Mouse (Mus musculus): ENCODE results near the gene Pinlyp.

The Pinlyp gene

DNA sequence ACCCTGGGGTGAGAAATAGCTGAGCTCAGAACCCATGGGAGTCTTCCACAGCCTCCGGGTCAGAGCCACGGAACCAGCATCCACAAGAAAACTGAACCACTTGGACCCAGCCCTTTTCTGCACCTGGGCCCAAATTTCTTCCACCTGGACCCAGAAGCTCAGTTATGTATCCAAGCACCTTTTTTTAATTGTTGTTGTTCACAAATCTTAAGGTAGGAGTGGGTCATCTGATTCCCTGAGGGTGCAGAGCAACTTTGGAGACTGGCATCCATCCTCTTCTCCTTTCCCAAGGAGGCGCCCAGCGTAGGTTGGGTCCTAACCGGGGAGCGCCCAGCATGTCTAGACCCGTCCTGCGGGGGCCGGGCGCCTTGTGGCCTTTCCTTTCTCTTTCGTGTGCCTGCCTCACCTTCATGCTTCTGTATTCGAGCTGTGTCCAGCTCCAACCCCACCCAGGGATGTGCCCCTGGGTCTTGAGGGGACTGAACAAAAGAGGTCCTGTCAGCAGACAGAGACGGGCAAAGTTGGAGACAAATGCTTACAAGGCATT, at the start of gene Pinlyp, which contains the start of gene Xrcc1:
Gene Pinlyp, minus strand, starts transcription at position 51 of the 547 bp plus-strand sequence.
Gene Xrcc1, plus strand, starts transcription at position 222 of the 547 bp plus-strand sequence.
- DNase-seq (ENCODE audit: low read depth, low spot score): no peak

- DNase-seq (ENCODE audit: low read depth, low spot score): no peak
Measured at GRCm38 (mm10) chr7:24595464-24595863, 49.5 kb upstream of the Pinlyp start.

DNA sequence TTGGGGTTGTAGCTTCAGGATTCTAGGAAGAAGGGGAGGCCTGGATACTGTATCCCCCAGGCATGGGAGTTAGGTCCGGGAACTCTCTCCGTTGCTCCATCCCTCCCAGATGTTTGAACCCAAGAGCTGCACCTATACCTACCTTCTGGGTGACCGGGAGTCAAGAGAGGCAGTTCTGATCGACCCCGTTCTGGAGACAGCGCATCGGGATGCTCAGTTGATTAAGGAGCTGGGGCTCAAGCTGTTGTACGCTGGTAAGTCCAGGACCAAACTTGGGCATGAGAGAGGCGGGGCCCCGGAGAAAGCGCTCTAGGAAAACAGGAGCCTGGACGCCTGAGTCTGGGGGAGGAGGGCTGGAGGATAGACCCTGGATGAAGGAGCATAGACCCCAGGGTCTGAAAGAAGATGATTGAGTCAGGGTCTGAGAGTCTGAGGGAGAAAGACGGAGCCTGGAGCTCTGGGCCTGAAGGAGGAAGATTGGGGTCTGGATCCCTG, 48.4 kb upstream of the Pinlyp start:
- DNase-seq (ENCODE audit: low read depth, low spot score): no peak

DNA sequence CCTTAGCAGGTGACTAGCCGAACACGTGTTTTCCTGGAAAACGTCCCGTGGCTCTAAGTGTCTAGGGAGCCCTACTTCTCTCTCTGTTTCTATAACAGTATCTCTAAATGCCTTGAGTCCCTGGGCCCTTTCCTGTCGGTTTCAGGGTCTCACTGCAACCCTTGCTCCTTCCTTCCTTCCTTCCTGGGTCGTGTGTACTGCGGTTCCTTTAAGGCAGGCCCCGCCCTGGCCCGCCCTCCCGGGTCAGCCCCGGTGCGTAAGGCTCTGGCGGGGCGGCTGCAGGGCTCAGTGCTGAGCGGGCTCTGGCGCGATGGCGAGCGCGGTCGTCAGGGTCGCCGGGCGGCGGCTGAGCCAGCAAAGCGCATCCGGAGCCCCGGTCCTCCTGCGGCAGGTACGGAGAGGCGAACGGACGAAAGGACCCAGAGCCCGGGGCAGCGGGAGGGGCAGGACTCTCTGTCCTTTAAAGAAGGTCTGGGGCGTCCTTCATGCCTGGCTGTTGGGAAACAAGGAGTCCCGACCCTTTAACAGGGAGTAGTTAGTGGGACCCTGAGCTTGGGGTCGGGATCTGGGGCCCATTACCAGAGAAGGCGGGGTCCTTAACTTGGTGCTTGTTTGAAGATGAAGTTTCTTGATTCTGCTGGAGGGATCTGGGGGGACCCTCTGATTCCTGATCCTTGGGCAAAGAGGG, 47.8 kb upstream of the Pinlyp start:
- no peak for DNase-seq (ENCODE audit: low read depth, low spot score)

GRCm38 (mm10) chr7:24592781-24593180, 46.9 kb upstream of the Pinlyp start:
- DNase-seq (ENCODE audit: low read depth, low spot score): no peak

DNA sequence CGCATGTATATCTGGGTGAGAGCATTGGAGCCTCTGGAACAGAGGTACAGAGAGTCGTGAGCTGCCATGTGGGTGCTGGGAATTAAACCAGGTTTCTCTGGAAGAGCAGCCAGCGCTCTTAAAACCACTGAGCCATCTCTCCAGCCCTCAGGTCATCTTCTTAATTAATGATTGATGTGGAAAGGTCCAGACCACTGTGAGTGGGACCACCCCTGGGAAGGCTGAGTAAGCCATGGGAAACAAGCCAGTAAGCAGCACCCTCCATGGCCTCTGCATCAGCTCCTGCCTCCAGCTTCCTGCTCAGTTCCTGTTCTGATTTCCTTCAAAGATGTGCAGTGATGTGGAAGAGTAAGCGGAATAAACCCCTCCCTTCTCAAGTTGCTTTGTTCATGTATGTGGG, 46.2 kb upstream of the Pinlyp start:
- DNase-seq (ENCODE audit: low read depth, low spot score): no peak

DNA sequence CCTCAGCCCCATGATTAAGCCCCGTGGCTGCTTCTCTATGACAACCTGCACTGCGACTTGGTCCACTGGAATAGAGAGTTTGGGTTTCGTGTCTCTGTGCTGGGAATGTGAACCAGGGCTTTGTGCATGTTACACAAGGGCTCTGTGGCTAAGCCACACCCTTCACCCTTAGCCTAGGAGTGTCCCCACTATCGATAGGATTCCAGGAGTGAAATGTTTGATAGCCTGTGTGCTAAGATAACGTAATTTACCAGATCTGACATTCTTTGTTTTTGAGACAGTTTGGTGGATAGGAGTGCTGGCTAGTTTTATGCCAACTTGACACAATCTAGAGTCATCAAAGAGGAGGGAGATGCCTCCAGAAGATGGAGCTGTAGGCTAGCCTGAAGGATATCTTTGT, 45.8 kb upstream of the Pinlyp start:
- no peak for DNase-seq (ENCODE audit: low read depth, low spot score)

GRCm38 (mm10) chr7:24588336-24588735, 42.4 kb upstream of the Pinlyp start:
- no peak for DNase-seq (ENCODE audit: low read depth, low spot score)

DNA sequence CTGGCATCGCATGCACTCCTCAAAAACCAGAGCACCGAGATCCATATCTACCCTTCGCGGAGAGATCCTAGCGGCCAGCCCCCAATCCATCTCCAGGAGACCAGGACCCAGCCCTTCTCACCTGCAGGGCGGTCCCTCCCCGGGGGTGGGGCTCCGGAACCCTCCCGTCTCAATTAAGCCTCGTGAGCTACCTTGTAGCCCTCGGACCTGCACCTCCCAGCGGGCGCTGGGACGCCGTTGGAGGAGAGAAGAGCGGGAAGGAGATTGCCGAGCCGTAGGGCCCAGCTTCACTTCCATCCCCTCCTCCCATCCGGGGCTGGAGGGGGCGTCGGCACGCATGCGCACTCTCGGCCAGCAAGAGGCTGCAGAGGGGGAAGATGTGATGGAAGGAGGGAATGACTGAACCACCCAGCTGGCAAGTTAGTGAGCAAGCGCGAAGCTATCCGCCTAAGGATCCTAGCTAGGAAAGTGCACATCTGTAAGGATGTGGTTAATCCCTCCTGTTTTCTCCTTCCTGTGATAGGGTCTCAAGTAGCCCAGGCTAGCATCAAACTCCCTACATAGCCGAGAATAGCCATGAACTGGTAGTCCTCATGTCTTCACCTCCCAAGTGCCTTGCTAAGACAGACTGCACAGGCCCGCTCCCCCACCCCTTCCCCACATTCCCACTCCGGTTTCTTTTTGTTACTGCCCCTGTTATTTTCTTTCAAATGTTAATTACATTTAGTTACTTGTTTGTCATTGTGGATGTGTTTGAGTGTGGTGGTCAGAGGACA, 41.6 kb upstream of the Pinlyp start, which contains the start of the genes Ethe1 and Zfp575:
Gene Ethe1, plus strand, starts transcription at position 214 of the 776 bp plus-strand sequence.
Gene Zfp575, minus strand, starts transcription at position 312 of the 776 bp plus-strand sequence.
- peak; percentile 76 for DNase-seq (ENCODE audit: low read depth, low spot score)

DNA sequence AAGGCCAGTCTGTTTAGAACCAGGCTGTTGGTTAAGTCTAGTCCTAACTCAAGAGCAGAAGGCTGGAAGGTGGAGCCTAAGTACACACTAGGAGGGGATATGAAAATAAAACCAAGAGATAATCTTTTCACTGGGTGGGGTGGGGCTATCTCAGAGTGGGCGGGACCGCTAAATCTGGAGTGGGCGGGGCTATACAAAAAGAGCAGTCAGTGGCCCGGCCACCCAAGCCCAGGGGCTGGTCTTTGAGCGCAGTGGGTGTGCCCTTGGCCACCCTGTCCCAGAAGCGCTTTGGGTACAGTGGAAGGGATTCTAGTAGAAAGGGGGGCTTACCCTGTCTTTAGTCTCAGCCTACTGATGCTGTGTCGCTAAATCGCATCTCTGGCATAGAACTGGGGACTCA, 40.9 kb upstream of the Pinlyp start:
- no peak for DNase-seq (ENCODE audit: low read depth, low spot score)

DNA sequence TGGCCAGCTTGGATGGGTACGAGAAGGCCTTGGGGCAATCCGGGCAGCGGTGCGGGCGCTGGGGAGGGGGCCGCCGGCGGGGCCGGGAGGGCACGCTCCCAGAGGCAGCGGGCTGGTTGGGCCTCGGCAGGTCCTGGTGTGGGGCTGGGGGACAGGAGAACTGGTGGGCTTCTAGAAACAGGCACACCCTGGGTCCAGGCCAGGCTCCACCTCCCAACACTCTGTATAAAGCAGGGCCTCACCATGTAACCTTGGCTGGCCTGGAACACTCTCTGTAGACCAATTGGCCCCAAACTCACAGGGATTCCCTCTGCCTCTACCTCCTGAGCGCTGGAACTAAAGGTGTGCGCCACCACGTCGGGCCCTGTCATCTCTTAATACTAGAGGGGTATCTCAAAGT, 40.1 kb upstream of the Pinlyp start:
- no peak for DNase-seq (ENCODE audit: low read depth, low spot score)

GRCm38 (mm10) chr7:24584876-24585275, 39.0 kb upstream of the Pinlyp start:
- no peak for DNase-seq (ENCODE audit: low read depth, low spot score)

- no peak for DNase-seq (ENCODE audit: low read depth, low spot score)
Measured at GRCm38 (mm10) chr7:24577811-24578210, 31.9 kb upstream of the Pinlyp start.

DNA sequence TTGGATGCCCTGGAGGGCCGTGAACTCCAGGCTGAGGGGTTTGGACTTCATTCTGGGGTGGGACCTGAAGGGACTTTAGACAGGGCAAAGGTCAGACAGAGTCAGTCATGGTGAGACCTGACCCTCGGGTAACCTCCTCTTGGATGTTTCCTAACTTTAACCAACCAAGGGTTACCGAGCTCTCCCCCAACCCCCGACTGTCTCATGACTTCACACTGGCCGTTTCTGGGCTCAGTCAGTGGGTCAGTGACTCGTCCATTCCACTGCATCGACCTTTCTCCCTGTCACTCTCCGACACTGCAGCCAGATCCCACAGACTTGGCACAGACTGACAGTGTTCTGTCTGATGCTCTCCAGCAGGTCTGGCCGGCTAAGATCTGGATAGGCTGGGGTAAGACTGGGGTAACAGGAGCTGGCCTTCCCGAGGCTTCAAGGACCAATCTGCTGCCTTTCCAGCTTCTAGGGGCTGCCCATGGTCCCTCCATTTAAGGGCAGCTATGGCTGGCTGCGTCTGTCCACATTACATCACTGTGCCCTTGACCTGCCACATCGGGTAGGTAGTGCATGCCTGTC, 28.4 kb upstream of the Pinlyp start:
- no peak for DNase-seq (ENCODE audit: low read depth, low spot score)

GRCm38 (mm10) chr7:24572455-24572854, 26.5 kb upstream of the Pinlyp start:
- no peak for DNase-seq (ENCODE audit: low read depth, low spot score)

DNA sequence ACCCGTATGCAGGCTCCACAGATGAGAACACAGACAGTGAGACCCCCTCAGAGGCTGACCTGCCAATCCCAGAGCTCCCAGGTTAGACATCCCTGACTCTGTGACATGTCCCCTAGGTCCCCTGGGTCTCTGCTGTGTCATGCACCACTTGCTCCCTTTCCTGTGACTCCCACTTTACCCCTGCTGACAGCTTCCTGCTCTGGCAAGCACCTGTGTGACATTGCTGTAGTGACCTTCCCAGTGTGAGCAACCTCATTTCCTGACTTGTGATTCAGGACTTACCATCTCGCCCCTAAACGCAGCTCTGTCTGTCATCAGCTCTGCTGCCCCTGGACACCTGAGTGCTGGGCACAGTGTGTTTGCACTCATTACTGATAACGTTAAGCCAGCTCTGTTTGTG, 25.2 kb upstream of the Pinlyp start:
- DNase-seq (ENCODE audit: low read depth, low spot score): no peak

GRCm38 (mm10) chr7:24568512-24568911, 22.6 kb upstream of the Pinlyp start:
- no peak for DNase-seq (ENCODE audit: low read depth, low spot score)

GRCm38 (mm10) chr7:24566206-24566605, 20.3 kb upstream of the Pinlyp start:
- DNase-seq (ENCODE audit: low read depth, low spot score): no peak

DNA sequence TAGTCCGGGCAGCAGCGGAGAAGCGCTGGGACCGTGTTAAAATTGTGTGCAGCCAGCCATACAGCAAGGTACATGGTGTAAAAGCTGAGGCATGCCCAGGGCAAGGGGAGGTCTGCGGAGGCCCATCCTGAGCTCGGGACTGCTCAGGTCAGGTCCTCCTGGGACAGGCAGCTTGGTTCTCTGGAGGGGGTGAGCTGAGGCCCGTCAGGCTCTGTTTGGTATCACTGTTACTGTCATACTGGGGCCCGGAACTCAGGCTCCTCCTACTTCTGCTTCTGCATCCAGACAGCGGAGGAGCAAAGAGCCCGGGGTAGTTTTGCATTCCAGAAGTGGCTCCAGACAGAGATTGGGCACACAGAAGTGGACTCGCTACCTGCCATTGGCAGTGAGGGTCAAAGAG, 19.7 kb upstream of the Pinlyp start:
- no peak for DNase-seq (ENCODE audit: low read depth, low spot score)

GRCm38 (mm10) chr7:24564607-24565265, 18.8 kb upstream of the Pinlyp start:
- DNase-seq (ENCODE audit: low read depth, low spot score): no peak

- no peak for DNase-seq (ENCODE audit: low read depth, low spot score)
Measured at GRCm38 (mm10) chr7:24563837-24564206, 17.9 kb upstream of the Pinlyp start.
